Comparison of ENCODE assay signal across 24 mouse cellular contexts in the genomic region with DNA sequence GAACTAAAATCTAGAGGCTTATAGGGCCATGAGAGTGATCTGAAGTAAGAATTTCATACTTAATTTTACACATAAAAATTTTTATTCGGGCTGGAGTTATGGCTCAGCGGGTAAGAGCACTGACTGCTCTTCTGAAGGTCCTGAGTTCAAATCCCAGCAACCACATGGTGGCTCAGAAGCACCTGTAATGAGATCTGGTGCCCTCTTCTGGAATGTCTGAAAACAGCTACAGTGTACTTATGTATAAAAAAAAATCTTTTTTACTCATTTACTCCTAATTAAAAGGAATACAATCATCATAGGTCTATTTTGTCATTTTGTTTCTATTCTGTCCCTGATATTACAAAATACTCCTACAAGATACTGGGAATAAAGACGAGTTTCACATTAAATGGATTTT. TPM values are rescaled to one million over a fixed set of nuclear protein-coding genes. Genes with fewer than 3 reads are reported as not detected.
DNase-seq lines count a peak whose midpoint lies in the region; ATAC-seq and TF ChIP-seq lines count a peak whose summit lies in the region.
"Had no signal": no experiment of that assay in that cellular context is flagged by ENCODE, and none has a peak within 500 bp of the region (broad histone marks: within the 10 kb centered on the region; RNA-seq: fewer than 3 reads in every experiment).

No protein-coding gene starts in this region.

- ATAC-seq in hindbrain, postnatal 0 days, result no peak
- ATAC-seq in hindbrain, embryonic 12.5 days (ENCODE audit: low FRiP score), result no peak
- ATAC-seq: forebrain, embryonic 13.5 days; intestine, postnatal 0 days; liver, embryonic 12.5 days; midbrain, embryonic 15.5 days had no signal

- no peak for TF ChIP-seq POLR2A in lung, adult 2 months (IDR thresholded peaks at IDR 0.05; ENCODE audit: borderline replicate concordance, extremely low read depth, low read depth, low read length)

- DNase-seq in hindbrain, postnatal 0 days (ENCODE audit: low spot score), result no peak
- peak; percentile 8 for DNase-seq in lung, postnatal 36 days
- DNase-seq in lung, adult 2 months, result no peak
- peak; percentile 16 for DNase-seq in NIH3T3 (ENCODE audit: low read depth)
- no peak for DNase-seq in adrenal gland, postnatal 10 days
- no peak for DNase-seq in adipocyte (ENCODE audit: low spot score)
- DNase-seq: adrenal gland, adult 2 months; cerebellum, adult 11-12 months; heart, postnatal 10 days; lung, embryonic 14.5 days; thymus, adult 18-20 months had no signal

- WGBS in hindbrain, postnatal 0 days, result 89% methylated on average over 3 of the region's 3 CpGs
- 91% methylated on average over 3 of the region's 3 CpGs for WGBS in hindbrain, embryonic 12.5 days
- 95% methylated on average over 3 of the region's 3 CpGs for WGBS in lung, adult 2 months

- TF ChIP-seq CTCF in hindbrain, postnatal 0 days (IDR thresholded peaks at IDR 0.05; ENCODE audit: low read depth), result 0 out of 2 replicates have a peak, but pooled peaks have one; percentile 9
- TF ChIP-seq CTCF in lung, adult 2 months (IDR thresholded peaks at IDR 0.05; ENCODE audit: insufficient read depth, low read length), result no peak

- H3K9me3 ChIP-seq in hindbrain, postnatal 0 days (ENCODE audit: low read length), result no peaks in the 10 kb centered on the region
- H3K9me3 ChIP-seq in hindbrain, embryonic 12.5 days (replicated peaks), result no peaks in the 10 kb centered on the region
- H3K9me3 ChIP-seq: embryonic facial prominence, embryonic 12.5 days; forebrain, embryonic 13.5 days; heart, embryonic 12.5 days; hindbrain, embryonic 10.5 days; limb, embryonic 12.5 days; liver, embryonic 12.5 days; midbrain, embryonic 15.5 days; neural tube, embryonic 12.5 days; stomach, embryonic 15.5 days had no signal

- no peaks in the 10 kb centered on the region for H3K36me3 ChIP-seq in hindbrain, postnatal 0 days (ENCODE audit: insufficient read depth, low read length)
- no peaks in the 10 kb centered on the region for H3K36me3 ChIP-seq in hindbrain, embryonic 12.5 days
- H3K36me3 ChIP-seq: embryonic facial prominence, embryonic 12.5 days; heart, embryonic 12.5 days; midbrain, embryonic 15.5 days; neural tube, embryonic 12.5 days; stomach, embryonic 15.5 days had no signal

- H3K9ac ChIP-seq in hindbrain, postnatal 0 days (replicated peaks; ENCODE audit: low read length), result no peak overlapping the region
- H3K9ac ChIP-seq in hindbrain, embryonic 12.5 days, result no peak overlapping the region
- H3K9ac ChIP-seq: embryonic facial prominence, embryonic 12.5 days; forebrain, embryonic 13.5 days; heart, embryonic 12.5 days; limb, embryonic 12.5 days; liver, embryonic 12.5 days; lung, embryonic 14.5 days; midbrain, embryonic 15.5 days; neural tube, embryonic 12.5 days; stomach, embryonic 15.5 days had no signal

- H3K27ac ChIP-seq in hindbrain, postnatal 0 days, result no peak overlapping the region
- H3K27ac ChIP-seq in hindbrain, embryonic 12.5 days, result no peak overlapping the region
- H3K27ac ChIP-seq: embryonic facial prominence, embryonic 12.5 days; forebrain, embryonic 13.5 days; hindbrain, embryonic 10.5 days; limb, embryonic 12.5 days; liver, embryonic 12.5 days; macrophage; midbrain, embryonic 15.5 days; neural tube, embryonic 12.5 days; stomach, embryonic 15.5 days had no signal

- H3K4me2 ChIP-seq in hindbrain, postnatal 0 days (ENCODE audit: low read depth, low read length), result no peak overlapping the region
- H3K4me2 ChIP-seq in hindbrain, embryonic 12.5 days (replicated peaks), result no peak overlapping the region
- H3K4me2 ChIP-seq: embryonic facial prominence, embryonic 12.5 days; forebrain, embryonic 13.5 days; heart, embryonic 12.5 days; limb, embryonic 12.5 days; liver, embryonic 12.5 days; lung, embryonic 14.5 days; midbrain, embryonic 15.5 days; neural tube, embryonic 12.5 days; stomach, embryonic 15.5 days had no signal

- no peaks in the 10 kb centered on the region for H3K4me1 ChIP-seq in hindbrain, postnatal 0 days (ENCODE audit: insufficient read depth, low read length)
- H3K4me1 ChIP-seq in hindbrain, embryonic 12.5 days, result no peaks in the 10 kb centered on the region
- H3K4me1 ChIP-seq in lung, adult 2 months (ENCODE audit: control insufficient read depth, insufficient read depth, low read length), result no peaks in the 10 kb centered on the region
- H3K4me1 ChIP-seq: embryonic facial prominence, embryonic 12.5 days; forebrain, embryonic 13.5 days; heart, embryonic 12.5 days; hindbrain, embryonic 10.5 days; limb, embryonic 12.5 days; liver, embryonic 12.5 days; midbrain, embryonic 15.5 days; neural tube, embryonic 12.5 days; stomach, embryonic 15.5 days had no signal

- no peaks in the 10 kb centered on the region for H3K27me3 ChIP-seq in hindbrain, postnatal 0 days (ENCODE audit: insufficient read depth, low read length)
- H3K27me3 ChIP-seq in hindbrain, embryonic 12.5 days, result no peaks in the 10 kb centered on the region
- H3K27me3 ChIP-seq: embryonic facial prominence, embryonic 12.5 days; forebrain, embryonic 13.5 days; heart, embryonic 12.5 days; limb, embryonic 12.5 days; liver, embryonic 12.5 days; midbrain, embryonic 15.5 days; neural tube, embryonic 12.5 days; stomach, embryonic 15.5 days had no signal

- no peak overlapping the region for H3K4me3 ChIP-seq in hindbrain, postnatal 0 days (ENCODE audit: low read length)
- no peak overlapping the region for H3K4me3 ChIP-seq in hindbrain, embryonic 12.5 days
- no peak overlapping the region for H3K4me3 ChIP-seq in lung, adult 2 months (replicated peaks; ENCODE audit: extremely low read depth, low read depth, low read length)
- H3K4me3 ChIP-seq: embryonic facial prominence, embryonic 12.5 days; erythroblast, embryonic 14.5 days; forebrain, embryonic 13.5 days; heart, embryonic 12.5 days; hindbrain, embryonic 10.5 days; limb, embryonic 12.5 days; liver, embryonic 12.5 days; midbrain, embryonic 15.5 days; neural tube, embryonic 12.5 days; stomach, embryonic 15.5 days had no signal

RNA-seq across cellular contexts. Expression of gene Poln, which starts 21.7 kb away (rescaled TPM):
- total RNA-seq in hindbrain, postnatal 0 days (2014; rRNA removed), result 0.16 TPM in 1 of 2 replicates, not detected in the other
- 0.68 and 0.69 TPM in 2 replicates for polyA plus RNA-seq in hindbrain, postnatal 0 days (2015; fragmentation: Nextera tagmentation; extraction: Ambion mirVana)
- 0.41 and 0.51 TPM in 2 replicates for polyA plus RNA-seq in hindbrain, embryonic 12.5 days (2016; fragmentation: Nextera tagmentation; extraction: Ambion mirVana)
- 0.77 and 1.4 TPM in 2 replicates for polyA plus RNA-seq in lung, adult 2 months (2012; rRNA removed)
- total RNA-seq in adrenal gland, postnatal 10 days (2021), result 10 to 100 TPM; 37.3 to 40.0 TPM
- polyA plus RNA-seq: erythroblast, embryonic 14.5 days; intestine, postnatal 0 days; macrophage had no signal

RNA-seq across cellular contexts. Expression of gene Haus3, which starts 21.8 kb away (rescaled TPM):
- total RNA-seq in hindbrain, postnatal 0 days (2014; rRNA removed), result 4.1 and 4.2 TPM in 2 replicates
- 12.7 TPM in 2 replicates for polyA plus RNA-seq in hindbrain, postnatal 0 days (2015; fragmentation: Nextera tagmentation; extraction: Ambion mirVana)
- polyA plus RNA-seq in hindbrain, embryonic 12.5 days (2016; fragmentation: Nextera tagmentation; extraction: Ambion mirVana), result 33.5 and 33.8 TPM in 2 replicates
- 0.46 and 0.49 TPM in 2 replicates for polyA plus RNA-seq in lung, adult 2 months (2012; rRNA removed)
- total RNA-seq in adrenal gland, postnatal 10 days (2021), result 1 to 10 TPM; 9.3 to 9.8 TPM

RNA-seq across cellular contexts. Expression of gene Mxd4, which starts 40.0 kb away (rescaled TPM):
- 73.3 and 99.1 TPM in 2 replicates for total RNA-seq in hindbrain, postnatal 0 days (2014; rRNA removed)
- polyA plus RNA-seq in hindbrain, postnatal 0 days (2015; fragmentation: Nextera tagmentation; extraction: Ambion mirVana), result 22.0 and 23.5 TPM in 2 replicates
- 33.2 and 36.5 TPM in 2 replicates for polyA plus RNA-seq in hindbrain, embryonic 12.5 days (2016; fragmentation: Nextera tagmentation; extraction: Ambion mirVana)
- 318 and 340 TPM in 2 replicates for polyA plus RNA-seq in lung, adult 2 months (2012; rRNA removed)
- 100 to 1,000 TPM; 140 to 144 TPM for total RNA-seq in adrenal gland, postnatal 10 days (2021)

Comparison
In these comparisons a context has a peak if more than half of its experiments do, and no peak if none do; other contexts are left out.
1. DNase-seq: peak in lung, postnatal 36 days (single experiment) and NIH3T3 (single experiment); none in hindbrain, postnatal 0 days (single experiment), lung, adult 2 months (single experiment), adrenal gland, postnatal 10 days (single experiment) and adipocyte (single experiment).